Mouse (Mus musculus) midbrain, embryonic 13.5 days (tissue): ENCODE measurements at regions not wholly inside any gene's neighbourhood (a gene's known extent, or its start where the extent isn't known, plus 50 kb on each side); places are given as distances from the start of the nearest gene placed in this dataset.

Experiments
- ATAC-seq: fragments of 200-750 bp; cut with Nextera tagmentation; 2 replicates; pipeline ENCODE4 v1.8.0; 2017; ENCODE audit warnings: mild to moderate bottlenecking, moderate TSS enrichment, moderate library complexity
- H3K27ac ChIP-seq: fragments of 300-500 bp; sonication (generic); 2 replicates; pipeline ENCODE4 v1.5.1; 2015; ENCODE audit warnings: inconsistent platforms, mild to moderate bottlenecking, moderate library complexity
- H3K27me3 ChIP-seq: fragments of 300-500 bp; sonication (generic); 2 replicates; pipeline ENCODE4 v1.6.1; 2015; ENCODE audit warnings: mild to moderate bottlenecking, inconsistent platforms
- H3K36me3 ChIP-seq: fragments of 300-500 bp; sonication (generic); 2 replicates; pipeline ENCODE4 v1.6.1; 2015; ENCODE audit warnings: mild to moderate bottlenecking, inconsistent platforms
- H3K4me1 ChIP-seq: fragments of 300-500 bp; sonication (generic); replicated peaks from 2 replicates; pipeline ENCODE4 v1.6.1; 2015; ENCODE audit warnings: inconsistent platforms
- H3K4me2 ChIP-seq: fragments of 300-500 bp; sonication (generic); replicated peaks from 2 replicates; pipeline ENCODE4 v1.6.1; 2015; ENCODE audit warnings: moderate library complexity, mild to moderate bottlenecking, inconsistent platforms
- H3K4me3 ChIP-seq: fragments of 300-500 bp; sonication (generic); replicated peaks from 2 replicates; pipeline ENCODE4 v1.5.1; 2015; ENCODE audit warnings: mild to moderate bottlenecking, inconsistent platforms
- H3K9ac ChIP-seq: fragments of 300-500 bp; sonication (generic); replicated peaks from 2 replicates; pipeline ENCODE4 v1.6.1; 2015; ENCODE audit warnings: mild to moderate bottlenecking, inconsistent platforms
- H3K9me3 ChIP-seq: fragments of 300-500 bp; sonication (generic); 2 replicates; pipeline ENCODE4 v1.6.1; 2016; ENCODE audit warnings: mild to moderate bottlenecking, inconsistent platforms
- WGBS: fragments of 180-500 bp; shearing (Covaris S2); methylation state at CpG from one replicate; pipeline ENCODE4 v1.1.7; 2015; 5-methylcytosine and 5-hydroxymethylcytosine counted together

DNA sequence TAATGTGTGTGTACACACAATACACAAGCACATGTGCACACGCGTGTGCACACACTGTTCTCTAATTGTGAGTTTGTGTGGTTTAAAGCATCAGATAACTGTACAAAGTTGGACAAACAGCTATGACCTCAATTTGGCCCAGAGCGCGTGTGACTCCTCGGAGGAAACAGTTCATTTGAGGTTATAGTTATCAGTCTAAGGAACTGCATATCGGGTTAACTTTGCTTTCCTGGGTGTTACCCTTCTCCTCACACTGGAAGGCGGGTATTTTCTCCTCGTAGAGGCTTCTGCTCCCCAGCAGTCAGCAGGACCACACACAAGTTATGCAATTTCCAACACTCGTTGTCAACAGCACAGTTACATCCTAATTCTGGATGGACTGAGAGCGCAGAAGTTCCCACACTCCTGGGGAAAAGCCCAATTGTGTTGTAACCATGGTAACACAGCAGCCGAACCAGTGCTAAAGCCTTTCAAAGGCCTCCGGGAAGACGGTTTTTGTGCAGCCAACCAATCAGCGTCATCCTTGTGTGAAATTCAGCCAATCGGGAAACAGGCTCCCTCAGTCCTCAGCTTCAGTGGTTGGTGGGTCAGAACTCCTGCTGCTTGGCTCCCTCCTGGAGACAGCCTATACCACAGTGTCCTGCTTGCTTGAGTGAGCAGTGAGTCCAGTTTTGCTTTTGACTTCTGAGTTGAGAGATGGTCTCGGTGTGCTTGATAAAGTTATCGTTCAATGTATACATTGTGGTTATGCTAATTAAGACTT, 198.6 kb upstream of the Hs6st1 start:
- Histone ChIP-seq H3K27ac (peak overlapping the region; percentile 51), H3K9ac (no peak overlapping the region), H3K27me3 (no peaks in the 10 kb centered on the region), H3K4me1 (peaks cover 18% of the 10 kb centered on the region), H3K36me3 (no peaks in the 10 kb centered on the region), H3K4me2 (peak overlapping the region; percentile 49), H3K4me3 (peak overlapping the region; percentile 12), H3K9me3 (no peaks in the 10 kb centered on the region)
- 17% methylated on average over 17 of the region's 17 CpGs for WGBS
- ATAC-seq, result peak; percentile 99

DNA sequence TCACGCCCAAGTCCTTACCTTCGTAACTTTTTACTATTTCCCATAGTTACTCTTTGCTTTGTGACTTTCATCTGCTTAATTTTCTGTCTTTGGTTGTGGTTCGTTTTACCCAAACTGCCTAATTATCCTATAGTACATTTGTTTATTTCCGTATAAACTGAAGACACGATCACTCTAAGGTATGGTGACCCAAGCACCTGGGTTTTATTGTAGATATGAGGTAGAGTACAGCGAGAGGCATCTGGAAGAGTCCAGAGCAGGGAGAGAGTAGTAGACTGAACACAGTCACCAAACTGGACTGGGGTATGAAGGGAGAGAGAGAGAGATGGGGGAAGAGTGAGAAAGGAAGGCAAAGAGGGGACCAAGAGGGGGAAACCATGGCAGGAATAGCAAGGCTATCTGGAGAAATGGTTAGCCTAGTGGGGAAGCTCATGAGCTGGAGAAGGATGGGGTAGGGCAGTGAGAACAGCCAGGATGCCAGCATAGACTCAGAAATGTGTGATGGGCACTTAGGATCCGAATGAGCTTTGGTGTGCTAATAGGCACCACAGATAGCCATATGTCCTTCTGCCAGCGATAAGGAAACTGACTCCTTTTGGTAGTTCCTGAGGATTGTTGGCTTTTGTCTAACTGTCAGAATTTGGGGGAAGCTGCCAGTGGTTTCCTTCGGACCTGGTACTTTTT, 197.9 kb upstream of the Hs6st1 start:
- Histone ChIP-seq H3K27me3 (no peaks in the 10 kb centered on the region), H3K4me1 (peaks cover 25% of the 10 kb centered on the region), H3K4me2 (peak overlapping the region; percentile 49), H3K4me3 (0 out of 2 replicates have a peak overlapping the region, but pooled peaks have one; percentile 12), H3K9ac (no peak overlapping the region), H3K9me3 (no peaks in the 10 kb centered on the region), H3K36me3 (no peaks in the 10 kb centered on the region), H3K27ac (no peak overlapping the region)
- no peak for ATAC-seq
- WGBS, result 54% methylated on average over 9 of the region's 9 CpGs

DNA sequence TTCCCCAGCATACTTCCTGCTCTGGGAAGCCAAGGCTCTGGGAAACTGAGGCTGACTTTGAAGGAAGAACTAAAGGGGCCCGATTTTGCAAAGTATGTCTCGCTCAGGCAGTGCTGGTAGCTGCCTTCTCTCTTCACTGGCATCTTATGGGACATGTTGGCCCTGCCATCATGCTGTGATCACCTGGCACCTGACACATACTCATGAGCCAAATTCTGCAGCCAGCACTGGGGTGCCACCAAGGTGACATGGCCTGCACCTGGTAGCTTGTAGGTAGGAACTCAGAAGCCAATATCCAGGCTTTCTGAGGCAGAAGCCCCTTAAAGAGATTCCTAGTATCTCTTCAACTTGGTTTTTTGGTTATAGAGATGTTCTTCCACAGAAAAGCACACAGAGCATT, 195.2 kb upstream of the Hs6st1 start:
- no peaks in the 10 kb centered on the region for H3K36me3 ChIP-seq
- no peak overlapping the region for H3K27ac ChIP-seq
- no peak overlapping the region for H3K4me2 ChIP-seq
- H3K4me3 ChIP-seq, result no peak overlapping the region
- WGBS, result 96% methylated on average over 2 of the region's 2 CpGs
- no peaks in the 10 kb centered on the region for H3K27me3 ChIP-seq
- no peak for ATAC-seq
- H3K9me3 ChIP-seq, result no peaks in the 10 kb centered on the region
- no peak overlapping the region for H3K9ac ChIP-seq
- peaks cover 33% of the 10 kb centered on the region for H3K4me1 ChIP-seq

DNA sequence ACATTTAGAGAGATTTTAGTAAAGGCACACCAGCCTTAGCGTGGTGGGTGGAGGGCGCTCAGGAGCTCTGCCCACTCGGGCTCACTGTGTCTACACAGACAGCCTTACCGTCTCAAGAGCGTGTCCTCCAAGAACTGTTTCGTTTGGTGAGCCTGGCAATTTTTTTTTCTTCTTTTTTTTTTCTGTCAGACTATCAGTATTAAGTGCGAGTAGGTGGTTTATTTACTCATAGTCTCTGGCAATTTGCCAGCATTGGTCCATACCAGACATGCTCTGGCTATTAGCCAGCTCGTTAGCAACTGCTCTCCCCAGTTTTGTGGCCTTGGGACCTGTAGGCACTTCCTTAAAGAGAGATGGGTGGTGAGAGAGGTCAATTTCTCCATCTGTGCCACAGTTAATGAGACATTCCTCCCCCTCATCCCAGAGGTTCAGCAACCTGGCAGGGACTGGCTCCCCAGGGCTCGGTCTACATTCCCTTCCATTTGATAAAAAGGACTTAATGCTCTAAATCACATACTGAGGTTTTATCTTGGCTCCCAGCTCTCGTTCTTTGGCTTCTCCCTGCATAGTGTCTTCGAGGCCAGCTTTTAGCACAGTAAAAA, 192.9 kb upstream of the Hs6st1 start:
- ATAC-seq, result peak; percentile 66; the same call in 1 of the 2 replicates
- 60% methylated on average over 11 of the region's 11 CpGs for WGBS
- Histone ChIP-seq H3K4me3 (no peak overlapping the region), H3K27ac (peak overlapping the region; percentile 80), H3K36me3 (no peaks in the 10 kb centered on the region), H3K9ac (no peak overlapping the region), H3K4me2 (no peak overlapping the region), H3K27me3 (no peaks in the 10 kb centered on the region), H3K4me1 (peaks cover 21% of the 10 kb centered on the region), H3K9me3 (no peaks in the 10 kb centered on the region)

DNA sequence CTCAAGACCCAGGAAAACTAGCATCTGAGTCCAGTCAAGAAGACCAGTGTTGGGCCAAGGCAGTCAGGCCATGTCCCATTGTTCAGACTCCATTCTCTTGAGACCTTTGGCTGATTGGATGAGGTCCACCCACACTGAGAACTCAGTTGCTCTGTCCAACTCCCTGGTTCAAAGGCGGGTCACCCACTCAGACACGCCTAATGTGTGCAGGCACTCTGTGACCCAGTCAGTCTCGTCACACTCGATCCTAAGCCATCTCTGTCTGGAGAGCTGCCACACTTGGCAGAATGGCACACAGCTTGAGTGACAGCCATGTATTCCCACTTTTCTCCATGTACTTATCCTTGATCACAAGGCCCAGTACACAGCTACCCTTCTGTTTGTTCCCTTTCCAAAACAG, 189.8 kb upstream of the Hs6st1 start:
- H3K36me3 ChIP-seq, result no peaks in the 10 kb centered on the region
- H3K4me2 ChIP-seq, result no peak overlapping the region
- no peak overlapping the region for H3K9ac ChIP-seq
- H3K27me3 ChIP-seq, result no peaks in the 10 kb centered on the region
- no peak overlapping the region for H3K4me3 ChIP-seq
- H3K27ac ChIP-seq, result no peak overlapping the region
- no peak for ATAC-seq
- no peaks in the 10 kb centered on the region for H3K9me3 ChIP-seq
- H3K4me1 ChIP-seq, result peaks cover 15% of the 10 kb centered on the region
- 92% methylated on average over 4 of the region's 4 CpGs for WGBS

DNA sequence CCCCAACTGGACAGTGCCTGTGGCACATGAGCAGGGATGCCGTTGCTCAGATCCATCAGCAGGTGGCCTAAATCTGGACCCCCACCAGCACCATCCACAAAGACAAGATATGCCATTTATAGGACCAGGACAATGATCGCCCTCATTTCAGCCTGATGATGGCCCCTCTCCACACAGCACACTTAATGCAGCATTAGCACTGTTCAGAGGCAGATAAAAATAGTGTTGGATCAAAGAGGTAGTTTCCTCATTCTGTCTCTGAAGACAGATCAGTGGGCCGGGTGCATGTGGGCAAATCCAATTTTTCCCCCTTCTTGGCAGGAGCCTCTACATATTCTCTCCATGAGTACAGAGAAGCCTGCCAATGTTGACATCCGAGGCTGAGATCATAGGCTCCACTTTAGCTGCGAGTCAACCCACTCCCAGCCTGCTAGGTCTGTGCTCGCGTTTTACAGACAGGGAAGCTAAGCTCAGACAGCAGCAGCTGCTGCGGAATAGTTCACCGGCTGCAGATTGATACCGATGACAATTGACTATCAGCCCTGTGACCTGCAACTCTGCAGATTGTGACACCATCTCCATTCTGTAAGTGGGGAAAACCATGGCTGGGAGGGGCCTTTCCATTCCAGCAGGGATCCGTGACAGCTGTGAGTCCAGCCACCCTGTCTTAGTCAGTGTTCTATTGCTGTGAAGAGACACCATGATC, 188.7 kb upstream of the Hs6st1 start:
- Histone ChIP-seq H3K4me2 (no peak overlapping the region), H3K9me3 (no peaks in the 10 kb centered on the region), H3K27me3 (no peaks in the 10 kb centered on the region), H3K4me3 (no peak overlapping the region), H3K36me3 (no peaks in the 10 kb centered on the region), H3K4me1 (peaks cover 15% of the 10 kb centered on the region), H3K9ac (no peak overlapping the region), H3K27ac (no peak overlapping the region)
- peak; percentile 46; the same call in 1 of the 2 replicates for ATAC-seq
- WGBS, result 75% methylated on average over 11 of the region's 11 CpGs

DNA sequence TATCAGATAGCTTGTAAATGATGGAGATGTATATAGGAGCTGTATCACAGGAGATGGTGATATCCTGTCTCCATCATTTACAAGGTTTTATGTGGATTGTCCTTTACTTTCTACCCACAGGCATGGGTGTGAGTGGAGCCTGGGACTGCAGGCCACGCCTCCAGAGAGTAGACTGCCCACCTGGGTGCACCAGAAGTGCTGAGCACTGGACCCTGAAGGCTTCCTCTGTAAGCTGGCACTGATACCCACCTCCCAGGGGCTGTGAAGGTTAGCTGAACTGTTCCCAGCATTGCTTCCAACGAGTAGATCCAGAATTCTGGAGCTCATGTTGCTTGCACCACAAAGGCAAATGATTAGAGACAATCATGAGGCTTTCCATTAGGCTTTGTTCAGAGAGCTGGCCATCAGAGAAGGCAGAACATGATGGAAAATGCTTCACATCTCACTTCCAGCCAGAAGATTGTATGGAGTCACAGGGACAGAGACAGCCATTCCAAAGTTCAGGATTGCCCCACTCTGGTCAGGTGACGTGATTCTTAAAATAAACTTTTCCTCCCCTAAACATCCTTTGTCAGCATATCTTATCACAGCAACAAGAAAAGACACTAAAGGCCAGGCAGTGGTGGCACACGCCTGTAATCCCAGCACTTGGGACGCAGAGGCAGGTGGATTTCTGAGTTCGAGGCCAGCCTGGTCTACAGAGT, 187.5 kb upstream of the Hs6st1 start:
- no peaks in the 10 kb centered on the region for H3K9me3 ChIP-seq
- H3K4me3 ChIP-seq, result no peak overlapping the region

DNA sequence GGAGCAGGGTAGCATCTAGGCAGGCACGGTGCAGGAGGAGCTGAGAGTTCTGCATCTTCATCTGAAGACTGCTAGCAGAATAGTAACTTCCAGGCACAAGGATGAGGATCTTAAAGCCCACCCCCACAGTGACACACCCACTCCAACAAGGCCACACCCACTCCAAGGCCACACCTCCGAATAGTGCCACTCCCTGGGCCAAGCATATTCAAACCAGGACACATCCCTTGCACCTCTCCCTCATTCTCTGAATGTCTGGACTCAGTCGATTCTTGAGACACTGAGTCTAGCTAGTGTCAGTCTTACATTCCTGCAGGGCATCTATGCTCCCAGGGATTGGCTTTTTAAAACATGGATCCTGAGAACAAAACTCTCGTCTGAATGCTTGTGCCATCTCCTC, 186.7 kb upstream of the Hs6st1 start:
- H3K4me1 ChIP-seq, result no peaks in the 10 kb centered on the region
- no peak overlapping the region for H3K27ac ChIP-seq
- no peaks in the 10 kb centered on the region for H3K9me3 ChIP-seq
- WGBS, result 88% methylated on average over 4 of the region's 4 CpGs
- H3K27me3 ChIP-seq, result no peaks in the 10 kb centered on the region
- no peak overlapping the region for H3K4me2 ChIP-seq
- H3K9ac ChIP-seq, result no peak overlapping the region
- no peak overlapping the region for H3K4me3 ChIP-seq
- no peak for ATAC-seq
- no peaks in the 10 kb centered on the region for H3K36me3 ChIP-seq

More for the DNA sequence above, 187.5 kb upstream of the Hs6st1 start:
- Histone ChIP-seq H3K36me3 (no peaks in the 10 kb centered on the region), H3K4me2 (no peak overlapping the region), H3K27me3 (no peaks in the 10 kb centered on the region), H3K4me1 (peaks cover 4% of the 10 kb centered on the region), H3K9ac (no peak overlapping the region), H3K27ac (no peak overlapping the region)
- WGBS, result 93% methylated on average over 6 of the region's 6 CpGs
- no peak for ATAC-seq

DNA sequence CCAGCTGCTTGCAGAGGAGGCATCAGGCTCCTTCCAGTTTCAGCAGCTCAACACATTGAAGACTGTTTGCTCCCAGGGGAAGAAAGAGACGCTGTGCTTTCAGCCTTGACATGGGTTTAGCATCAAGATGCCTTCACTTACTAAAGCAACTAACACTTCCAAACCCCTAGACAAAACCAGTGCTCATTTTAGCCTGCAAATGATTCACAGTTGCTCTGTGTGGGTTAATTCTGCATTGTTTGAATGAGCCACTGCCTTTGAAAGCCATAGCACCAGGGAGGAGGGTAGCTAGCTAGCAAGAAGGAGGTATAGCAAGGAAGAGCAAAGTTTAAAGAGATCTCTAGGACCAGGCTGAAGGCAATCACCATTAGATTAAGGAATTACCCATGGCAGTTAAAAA, 186.1 kb upstream of the Hs6st1 start:
- no peaks in the 10 kb centered on the region for H3K27me3 ChIP-seq

DNA sequence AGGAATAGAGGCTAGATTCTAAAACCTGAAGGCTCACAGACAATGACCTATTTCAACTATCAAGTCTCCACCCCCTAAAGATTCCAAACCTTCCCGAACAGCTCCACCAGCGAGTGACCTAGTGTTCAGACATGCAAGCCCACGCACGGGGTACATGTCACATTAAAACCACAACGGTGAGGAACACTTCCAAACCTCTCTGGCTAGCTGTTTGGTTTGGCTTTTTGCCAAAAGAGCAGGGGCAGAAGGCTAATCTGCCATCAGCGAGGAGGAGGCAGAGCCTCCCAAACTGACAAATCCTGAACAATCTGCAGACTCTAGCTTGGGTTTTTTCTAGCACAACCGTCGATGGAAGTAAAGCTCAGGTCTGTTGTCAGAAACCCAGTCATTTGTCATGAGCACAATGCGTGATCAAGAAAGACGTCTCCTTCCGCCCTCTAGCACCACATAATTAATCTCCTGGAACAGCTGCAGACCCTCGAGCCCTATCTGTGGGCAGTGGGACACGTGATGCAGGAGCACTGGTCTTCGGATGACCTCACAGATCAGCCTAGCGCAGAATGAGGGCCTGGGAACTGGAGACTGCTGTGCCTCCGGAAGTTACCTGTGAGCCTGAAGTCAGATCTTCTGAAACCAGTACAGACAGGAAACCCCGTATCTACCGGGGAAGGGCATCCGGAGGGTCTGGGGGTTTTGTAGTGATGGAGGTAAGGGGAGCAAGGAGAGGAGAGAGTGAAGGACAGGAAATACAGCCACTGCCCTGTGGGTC, 178.3 kb upstream of the Hs6st1 start:
- Histone ChIP-seq H3K27me3 (no peaks in the 10 kb centered on the region), H3K9me3 (peaks cover under 1% of the 10 kb centered on the region; the same call in 1 of the 2 replicates), H3K27ac (no peak overlapping the region), H3K4me3 (no peak overlapping the region), H3K36me3 (no peaks in the 10 kb centered on the region), H3K4me2 (no peak overlapping the region), H3K4me1 (peaks cover 4% of the 10 kb centered on the region; the same call in 1 of the 2 replicates), H3K9ac (no peak overlapping the region)
- no peak for ATAC-seq
- WGBS, result 67% methylated on average over 19 of the region's 19 CpGs

More for the DNA sequence above, 186.1 kb upstream of the Hs6st1 start:
- no peak overlapping the region for H3K9ac ChIP-seq
- WGBS, result 83% methylated on average over 1 of the region's 1 CpGs
- H3K9me3 ChIP-seq, result no peaks in the 10 kb centered on the region
- H3K4me2 ChIP-seq, result no peak overlapping the region
- H3K36me3 ChIP-seq, result no peaks in the 10 kb centered on the region
- no peaks in the 10 kb centered on the region for H3K4me1 ChIP-seq
- H3K4me3 ChIP-seq, result no peak overlapping the region
- no peak for ATAC-seq
- H3K27ac ChIP-seq, result no peak overlapping the region

DNA sequence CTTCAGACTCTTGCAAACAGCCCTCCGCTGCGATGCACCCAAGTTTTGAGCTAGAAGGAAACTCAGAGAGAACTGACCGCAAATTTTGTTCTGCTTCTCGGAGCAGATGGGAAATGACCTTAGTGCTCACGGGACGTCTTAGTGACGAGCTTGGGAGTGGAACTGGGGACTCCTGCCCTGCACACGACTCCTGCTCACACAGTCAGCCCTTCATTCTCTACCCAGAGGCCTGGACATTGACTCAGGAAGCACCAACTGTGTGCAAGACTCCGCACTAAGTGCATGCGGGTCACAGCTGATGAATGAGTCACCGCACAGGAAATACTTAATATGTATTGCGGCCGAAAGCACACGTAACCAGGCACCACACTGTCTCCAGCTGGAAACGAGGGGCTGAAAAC, 177.7 kb upstream of the Hs6st1 start:
- Histone ChIP-seq H3K9ac (no peak overlapping the region), H3K9me3 (peaks cover 5% of the 10 kb centered on the region; the same call in 1 of the 2 replicates), H3K4me2 (no peak overlapping the region), H3K4me1 (peaks cover 4% of the 10 kb centered on the region; the same call in 1 of the 2 replicates), H3K27ac (no peak overlapping the region), H3K4me3 (no peak overlapping the region), H3K27me3 (no peaks in the 10 kb centered on the region), H3K36me3 (no peaks in the 10 kb centered on the region)
- ATAC-seq, result no peak
- WGBS, result 89% methylated on average over 15 of the region's 15 CpGs
